In genomic region chr15:8563423-8564194, GRCm38 (mm10) we compare ENCODE assay signal across 26 mouse cellular contexts. TPM values are rescaled to one million over a fixed set of nuclear protein-coding genes. Genes with fewer than 3 reads are reported as not detected.
DNase-seq lines count a peak whose midpoint lies in the region; ATAC-seq and TF ChIP-seq lines count a peak whose summit lies in the region.
"Had no signal": no experiment of that assay in that cellular context is flagged by ENCODE, and none has a peak within 500 bp of the region (broad histone marks: within the 10 kb centered on the region; RNA-seq: fewer than 3 reads in every experiment).

No protein-coding gene starts in this region.

- H3K4me1 ChIP-seq in limb, embryonic 14.5 days (ENCODE audit: control insufficient read depth, insufficient read depth, low read length): no peaks in the 10 kb centered on the region
- H3K4me1 ChIP-seq in limb, embryonic 10.5 days: peaks cover 5% of the 10 kb centered on the region
- H3K4me1 ChIP-seq in MEL (ENCODE audit: control insufficient read depth in 1 of 2, insufficient read depth in 2 of 2, low read length in 2 of 2): no peaks in the 10 kb centered on the region
- H3K4me1 ChIP-seq in forebrain, embryonic 16.5 days (replicated peaks; ENCODE audit: control insufficient read depth, insufficient read depth, low read length): peaks cover 5% of the 10 kb centered on the region

- H3K9me3 ChIP-seq in limb, embryonic 14.5 days (ENCODE audit: control insufficient read depth, low read length): no peaks in the 10 kb centered on the region
- H3K9me3 ChIP-seq in limb, embryonic 10.5 days (replicated peaks): no peaks in the 10 kb centered on the region
- no peaks in the 10 kb centered on the region for H3K9me3 ChIP-seq in MEL (replicated peaks; ENCODE audit: insufficient read depth, low read length)
- H3K9me3 ChIP-seq in forebrain, embryonic 16.5 days (ENCODE audit: control insufficient read depth, low read length): no peaks in the 10 kb centered on the region
- H3K9me3 ChIP-seq: embryonic facial prominence, embryonic 13.5 days; forebrain, embryonic 13.5 days; G1E; heart, embryonic 13.5 days; hindbrain, embryonic 15.5 days had no signal

- H3K79me2 ChIP-seq in MEL (ENCODE audit: control insufficient read depth, insufficient read depth, low read length, poor library complexity): no peaks in the 10 kb centered on the region

- no peak for ATAC-seq in limb, embryonic 14.5 days (ENCODE audit: low FRiP score, low read depth)
- no peak for ATAC-seq in forebrain, embryonic 16.5 days
- ATAC-seq: CD4-positive, CD25-positive, alpha-beta regulatory T cell, adult 4 months; forebrain, embryonic 13.5 days; intestine, embryonic 16.5 days had no signal

- TF ChIP-seq EP300 in MEL (IDR thresholded peaks at IDR 0.05; ENCODE audit: low read depth in 1 of 2, low read length in 2 of 2): no peak

- H3K4me2 ChIP-seq in limb, embryonic 14.5 days (replicated peaks; ENCODE audit: low read depth, low read length, severe bottlenecking): no peak overlapping the region
- no peak overlapping the region for H3K4me2 ChIP-seq in forebrain, embryonic 16.5 days (ENCODE audit: low read length)
- H3K4me2 ChIP-seq: embryonic facial prominence, embryonic 13.5 days; forebrain, embryonic 13.5 days; heart, embryonic 13.5 days; hindbrain, embryonic 15.5 days had no signal

- TF ChIP-seq RAD21 in MEL (IDR thresholded peaks at IDR 0.05; ENCODE audit: low read depth, low read length): no peak

- no peak for TF ChIP-seq POLR2A in limb, embryonic 14.5 days (IDR thresholded peaks at IDR 0.05; ENCODE audit: borderline replicate concordance, extremely low read depth, insufficient read depth, insufficient read length)
- TF ChIP-seq POLR2A in MEL (IDR thresholded peaks at IDR 0.05; ENCODE audit: control insufficient read depth in 1 of 2, insufficient read depth in 1 of 2, low read depth in 1 of 2, low read length in 2 of 2, poor library complexity in 1 of 2): no peak

- TF ChIP-seq CTCF in MEL (IDR thresholded peaks at IDR 0.05 in 2 of 3, conservative IDR thresholded peaks at IDR 0.05 in 1 of 3; ENCODE audit: control insufficient read depth in 1 of 3, insufficient read depth in 1 of 3, low read depth in 2 of 3, low read length in 3 of 3, poor library complexity in 1 of 3, severe bottlenecking in 1 of 3): no peak

- 86% methylated on average over 1 of the region's 1 CpGs for WGBS in limb, embryonic 14.5 days
- WGBS in limb, embryonic 10.5 days: 87% methylated on average over 1 of the region's 1 CpGs
- 72% methylated on average over 1 of the region's 1 CpGs for WGBS in forebrain, embryonic 16.5 days

- no peaks in the 10 kb centered on the region; the same call in 1 of the 2 replicates for H3K27me3 ChIP-seq in limb, embryonic 14.5 days (ENCODE audit: control insufficient read depth, insufficient read depth, low read length)
- H3K27me3 ChIP-seq in limb, embryonic 10.5 days (ENCODE audit: low read depth, poor library complexity, severe bottlenecking): peaks cover 14% of the 10 kb centered on the region
- peaks cover 5 to 12% of the 10 kb centered on the region in 2 experiments for H3K27me3 ChIP-seq in MEL (ENCODE audit: control insufficient read depth in 1 of 2, insufficient read depth in 2 of 2, low read length in 2 of 2)
- H3K27me3 ChIP-seq in forebrain, embryonic 16.5 days (replicated peaks; ENCODE audit: control insufficient read depth, insufficient read depth, low read length): 0 out of 2 replicates have a peak, but pooled peaks cover 2% of the 10 kb centered on the region

- H3K27ac ChIP-seq in limb, embryonic 14.5 days (replicated peaks; ENCODE audit: low read depth, low read length): no peak overlapping the region
- no peak overlapping the region for H3K27ac ChIP-seq in limb, embryonic 10.5 days
- H3K27ac ChIP-seq in MEL (ENCODE audit: control insufficient read depth, low read depth, low read length): no peak overlapping the region
- H3K27ac ChIP-seq in forebrain, embryonic 16.5 days (ENCODE audit: low read length): no peak overlapping the region
- H3K27ac ChIP-seq: embryonic facial prominence, embryonic 13.5 days; forebrain, embryonic 13.5 days; gastrocnemius, adult 2 months; heart, embryonic 13.5 days; hindbrain, embryonic 15.5 days had no signal

- H3K4me3 ChIP-seq in limb, embryonic 14.5 days (replicated peaks; ENCODE audit: low read length): no peak overlapping the region
- H3K4me3 ChIP-seq in limb, embryonic 10.5 days: no peak overlapping the region
- H3K4me3 ChIP-seq in MEL (ENCODE audit: control insufficient read depth in 1 of 2, insufficient read depth in 1 of 2, low read depth in 2 of 2, low read length in 2 of 2): no peak overlapping the region
- no peak overlapping the region for H3K4me3 ChIP-seq in forebrain, embryonic 16.5 days (replicated peaks; ENCODE audit: low read length)
- H3K4me3 ChIP-seq: embryonic facial prominence, embryonic 13.5 days; forebrain, embryonic 13.5 days; gastrocnemius, adult 2 months; heart, embryonic 13.5 days; hindbrain, embryonic 15.5 days had no signal

- H3K9ac ChIP-seq in limb, embryonic 14.5 days (ENCODE audit: low read depth, low read length, severe bottlenecking): no peak overlapping the region
- H3K9ac ChIP-seq in MEL (ENCODE audit: control insufficient read depth, low read depth, low read length, poor library complexity, severe bottlenecking): no peak overlapping the region
- H3K9ac ChIP-seq in forebrain, embryonic 16.5 days (replicated peaks; ENCODE audit: low read depth, low read length): no peak overlapping the region
- H3K9ac ChIP-seq: embryonic facial prominence, embryonic 13.5 days; forebrain, embryonic 13.5 days; heart, embryonic 13.5 days; hindbrain, embryonic 15.5 days had no signal

- peak; percentile 18 for DNase-seq in limb, embryonic 14.5 days (ENCODE audit: low spot score)
- DNase-seq in limb, embryonic 10.5 days (ENCODE audit: low spot score): no peak
- no peak for DNase-seq in MEL (ENCODE audit: low read depth, low spot score)
- DNase-seq in adipocyte (ENCODE audit: low spot score): peak; percentile 37
- no peak for DNase-seq in urinary bladder, postnatal 4 days (ENCODE audit: low spot score in 2 of 2)
- DNase-seq: adrenal gland, postnatal 10 days; cerebellum, adult 11 months; cerebellum, adult 9-10 months; embryo, embryonic 11 days; gastrocnemius, adult 2 months; gastrocnemius, postnatal 25 days; heart, postnatal 36 days had no signal

- no peaks in the 10 kb centered on the region for H3K36me3 ChIP-seq in limb, embryonic 14.5 days (ENCODE audit: control insufficient read depth, insufficient read depth, low read length)
- H3K36me3 ChIP-seq in limb, embryonic 10.5 days: no peaks in the 10 kb centered on the region
- no peaks in the 10 kb centered on the region for H3K36me3 ChIP-seq in MEL (ENCODE audit: control insufficient read depth in 1 of 2, insufficient read depth in 2 of 2, low read length in 2 of 2)
- H3K36me3 ChIP-seq in forebrain, embryonic 16.5 days (ENCODE audit: control insufficient read depth, insufficient read depth): no peaks in the 10 kb centered on the region
- H3K36me3 ChIP-seq: embryonic facial prominence, embryonic 13.5 days; G1E; heart, embryonic 13.5 days; hindbrain, embryonic 15.5 days had no signal

TF ChIP-seq in MEL, 35 proteins besides CTCF, POLR2A, EP300 and RAD21:
- TF ChIP-seq USF1 (IDR thresholded peaks at IDR 0.05; ENCODE audit: low read depth, low read length) (peak; percentile 70), BHLHE40 (IDR thresholded peaks at IDR 0.05; ENCODE audit: borderline replicate concordance, low read depth, low read length) (no peak)

RNA-seq across cellular contexts. Expression of gene Gm2310, which starts 43.9 kb away (rescaled TPM):
- polyA plus RNA-seq in limb, embryonic 14.5 days (2012; rRNA removed): not detected in 2 replicates
- not detected in 2 replicates for polyA plus RNA-seq in limb, embryonic 14.5 days (2014; fragmentation: Nextera tagmentation; extraction: Ambion mirVana)
- polyA plus RNA-seq in limb, embryonic 10.5 days (2016; fragmentation: Nextera tagmentation; extraction: Ambion mirVana): not detected in 2 replicates
- total RNA-seq in MEL (2012; rRNA removed): not detected in 2 replicates
- under 1 TPM in 1 of 2 experiments, not detected in 1; 0.06 TPM for polyA plus RNA-seq in MEL (2012; ENCODE audit: insufficient read depth in 1 of 2, insufficient read length in 2 of 2, low read depth in 1 of 2, low replicate concordance in 2 of 2, missing spikeins in 1 of 2)
- not detected in 2 replicates for polyA plus RNA-seq in forebrain, embryonic 16.5 days (2015; fragmentation: Nextera tagmentation; extraction: Ambion mirVana)
- total RNA-seq: adrenal gland, postnatal 10 days; adrenal gland, postnatal 4 days; common myeloid progenitor, adult 5-6 weeks; G1E; gastrocnemius, adult 2 months; gastrocnemius, postnatal 25 days; granulocyte monocyte progenitor cell, adult 5-6 weeks; heart, postnatal 36 days had no signal
- polyA plus RNA-seq: brain, embryonic 14.5 days; embryonic facial prominence, embryonic 13.5 days; forebrain, embryonic 13.5 days; G1E; heart, embryonic 13.5 days; heart, postnatal 0 days; hindbrain, embryonic 11.5 days; hindbrain, embryonic 15.5 days; intestine, embryonic 16.5 days had no signal

Comparison
In these comparisons a context has a peak if more than half of its experiments do, and no peak if none do; other contexts are left out.
1. DNase-seq: peak in limb, embryonic 14.5 days (single experiment) and adipocyte (single experiment); none in limb, embryonic 10.5 days (single experiment), MEL (single experiment) and urinary bladder, postnatal 4 days (0 of 2).